Mouse (Mus musculus) CH12.LX (cell line): ENCODE results near the gene Ddah2. TPM values are rescaled to one million over a fixed set of nuclear protein-coding genes. Genes with fewer than 3 reads are reported as not detected.

ENCODE experiments used
- DNase-seq: peaks from one replicate; pipeline ENCODE4 v3.0.0-alpha.2; 2013; ENCODE audit errors: extremely low read depth
- H3K27ac ChIP-seq: 2 replicates; pipeline ENCODE4 v1.5.1; 2012; ENCODE audit warnings: low read depth, mild to moderate bottlenecking, control low read depth, moderate library complexity; ENCODE audit not compliant: insufficient read depth
- H3K27me3 ChIP-seq: replicated peaks from 2 replicates; pipeline ENCODE3; 2012; ENCODE audit warnings: inconsistent platforms
- H3K36me3 ChIP-seq, 2 experiments: replicated peaks in 1 of 2; 2 replicates each; pipeline versions ENCODE3 to v1.6.1; 2012; ENCODE audit warnings: inconsistent platforms in 1 of 2, low read length in 1 of 2, mild to moderate bottlenecking in 1 of 2, mixed read lengths in 1 of 2, moderate library complexity in 1 of 2; ENCODE audit not compliant: control insufficient read depth in 1 of 2, insufficient read depth in 1 of 2
- H3K4me1 ChIP-seq, 2 experiments: 2 replicates each; pipeline ENCODE4 v1.6.1; 2012; ENCODE audit warnings: inconsistent platforms in 1 of 2, moderate library complexity in 1 of 2; ENCODE audit not compliant: insufficient read depth in 2 of 2, control insufficient read depth in 1 of 2
- H3K4me2 ChIP-seq: 2 replicates; pipeline ENCODE4 v1.6.1; 2012; ENCODE audit warnings: low read depth, mild to moderate bottlenecking, control low read depth; ENCODE audit not compliant: poor library complexity, insufficient read depth, severe bottlenecking
- H3K4me3 ChIP-seq, 3 experiments: fragments of 150-350 bp in 1 of 3; sonication (generic) in 1 of 3; replicated peaks in 1 of 3; 2 replicates each; pipeline versions ENCODE3 to v1.5.1; 2011 to 2012; ENCODE audit warnings: low read depth in 2 of 3, low read length in 2 of 3, mild to moderate bottlenecking in 2 of 3, moderate library complexity in 2 of 3, control low read depth in 1 of 3, improper control_type of control experiment in 1 of 3, inconsistent platforms in 1 of 3, mixed read lengths in 1 of 3; ENCODE audit not compliant: poor library complexity in 1 of 3
- H3K79me2 ChIP-seq: replicated peaks from 2 replicates; pipeline ENCODE4 v1.6.1; 2012; ENCODE audit warnings: mild to moderate bottlenecking, moderate library complexity; ENCODE audit not compliant: control insufficient read depth, poor library complexity, insufficient read depth, severe bottlenecking; ENCODE audit errors: extremely low read depth
- H3K9ac ChIP-seq: 2 replicates; pipeline ENCODE4 v1.6.1; 2012; ENCODE audit warnings: low read depth, mild to moderate bottlenecking, control low read depth, moderate library complexity; ENCODE audit not compliant: insufficient read depth
- H3K9me3 ChIP-seq: replicated peaks from 2 replicates; pipeline ENCODE3; 2012; ENCODE audit warnings: low read length, inconsistent platforms, mixed read lengths
- CHD2 ChIP-seq: IDR thresholded peaks from 2 replicates; pipeline ENCODE4 v1.6.1; 2011; ENCODE audit warnings: low read length, improper control_type of control experiment
- ELF1 ChIP-seq: IDR thresholded peaks from 2 replicates; pipeline ENCODE4 v1.6.1; 2014; ENCODE audit warnings: low read depth, mild to moderate bottlenecking, inconsistent platforms, low read length, improper control_type of control experiment
- EP300 ChIP-seq: IDR thresholded peaks from 2 replicates; pipeline ENCODE4 v1.6.1; 2011; ENCODE audit warnings: low read length, improper control_type of control experiment
- GABPA ChIP-seq: IDR thresholded peaks from 2 replicates; pipeline ENCODE4 v1.6.1; 2012; ENCODE audit warnings: low read depth, low read length, improper control_type of control experiment, inconsistent platforms; ENCODE audit not compliant: insufficient replicate concordance
- HCFC1 ChIP-seq: IDR thresholded peaks from 2 replicates; pipeline ENCODE4 v1.6.1; 2012; ENCODE audit warnings: low read depth, mild to moderate bottlenecking, inconsistent platforms, low read length, improper control_type of control experiment
- IRF4 ChIP-seq: IDR thresholded peaks from 2 replicates; pipeline ENCODE4 v1.6.1; 2014; ENCODE audit warnings: low read depth, mild to moderate bottlenecking, inconsistent platforms, low read length, improper control_type of control experiment
- JUN ChIP-seq: IDR thresholded peaks from 2 replicates; pipeline ENCODE4 v1.6.1; 2011; ENCODE audit warnings: low read depth, mild to moderate bottlenecking, low read length, improper control_type of control experiment, moderate library complexity; ENCODE audit not compliant: insufficient read depth
- JUND ChIP-seq: conservative IDR thresholded peaks from 2 replicates; pipeline ENCODE4 v1.6.1; 2011; ENCODE audit warnings: low read depth, low read length, improper control_type of control experiment
- KAT2A ChIP-seq: IDR thresholded peaks from 2 replicates; pipeline ENCODE4 v1.6.1; 2012; ENCODE audit warnings: low read length, improper control_type of control experiment, inconsistent platforms; ENCODE audit not compliant: insufficient replicate concordance
- MAX ChIP-seq: IDR thresholded peaks from 2 replicates; pipeline ENCODE4 v1.6.1; 2011; ENCODE audit warnings: low read length, improper control_type of control experiment
- MAZ ChIP-seq: IDR thresholded peaks from 2 replicates; pipeline ENCODE4 v1.6.1; 2012; ENCODE audit warnings: low read depth, mild to moderate bottlenecking, inconsistent platforms, low read length, improper control_type of control experiment, moderate library complexity
- MEF2A ChIP-seq: IDR thresholded peaks from 2 replicates; pipeline ENCODE4 v1.6.1; 2014; ENCODE audit warnings: low read depth, mild to moderate bottlenecking, inconsistent platforms, low read length, improper control_type of control experiment, borderline replicate concordance
- MYC ChIP-seq: IDR thresholded peaks from 2 replicates; pipeline ENCODE4 v1.6.1; 2011; ENCODE audit warnings: low read depth, mild to moderate bottlenecking, improper control_type of control experiment, low read length
- NELFE ChIP-seq: IDR thresholded peaks from 2 replicates; pipeline ENCODE4 v1.6.1; 2011; ENCODE audit warnings: low read depth, low read length, improper control_type of control experiment
- NRF1 ChIP-seq: IDR thresholded peaks from 2 replicates; pipeline ENCODE4 v1.6.1; 2014; ENCODE audit warnings: low read depth, mild to moderate bottlenecking, inconsistent platforms, low read length, improper control_type of control experiment, moderate library complexity
- PAX5 ChIP-seq: IDR thresholded peaks from 2 replicates; pipeline ENCODE4 v1.6.1; 2012; ENCODE audit warnings: low read length, inconsistent platforms, mixed read lengths
- POLR2A ChIP-seq: IDR thresholded peaks from 2 replicates; pipeline ENCODE4 v1.6.1; 2011; ENCODE audit warnings: low read depth, mild to moderate bottlenecking, improper control_type of control experiment, low read length
- POLR2AphosphoS2 ChIP-seq: IDR thresholded peaks from 2 replicates; pipeline ENCODE4 v1.6.1; 2011; ENCODE audit warnings: low read depth, low read length, improper control_type of control experiment
- RAD21 ChIP-seq: IDR thresholded peaks from 2 replicates; pipeline ENCODE4 v1.6.1; 2011; ENCODE audit warnings: low read depth, mild to moderate bottlenecking, low read length, improper control_type of control experiment, moderate library complexity
- RCOR1 ChIP-seq: conservative IDR thresholded peaks from 2 replicates; pipeline ENCODE4 v1.6.1; 2012; ENCODE audit warnings: low read depth, mild to moderate bottlenecking, inconsistent platforms, low read length, improper control_type of control experiment
- SMC3 ChIP-seq: IDR thresholded peaks from 2 replicates; pipeline ENCODE4 v1.6.1; 2011; ENCODE audit warnings: low read depth, low read length, improper control_type of control experiment
- TBP ChIP-seq: conservative IDR thresholded peaks from 2 replicates; pipeline ENCODE4 v1.6.1; 2011; ENCODE audit warnings: low read depth, low read length, improper control_type of control experiment
- UBTF ChIP-seq: IDR thresholded peaks from 2 replicates; pipeline ENCODE4 v1.6.1; 2012; ENCODE audit warnings: low read depth, mild to moderate bottlenecking, inconsistent platforms, low read length, improper control_type of control experiment, moderate library complexity
- USF2 ChIP-seq: conservative IDR thresholded peaks from 2 replicates; pipeline ENCODE4 v1.6.1; 2011; ENCODE audit warnings: low read depth, low read length, improper control_type of control experiment
- ZKSCAN1 ChIP-seq: IDR thresholded peaks from 2 replicates; pipeline ENCODE4 v1.6.1; 2012; ENCODE audit warnings: low read depth, inconsistent platforms, low read length, improper control_type of control experiment, borderline replicate concordance
- ZMIZ1 ChIP-seq: IDR thresholded peaks from 2 replicates; pipeline ENCODE4 v1.6.1; 2012; ENCODE audit warnings: low read depth, mild to moderate bottlenecking, inconsistent platforms, low read length, improper control_type of control experiment
- ZNF384 ChIP-seq: IDR thresholded peaks from 2 replicates; pipeline ENCODE4 v1.6.1; 2012; ENCODE audit warnings: low read depth, low read length, improper control_type of control experiment, inconsistent platforms
- dilution Hi-C: fragments of 300-500 bp; cut with MboI; formaldehyde crosslinking; loops from 2 replicates; pipeline ENCODE4 v1.14.3; 2020; ENCODE audit warnings: low sequenced_read_pairs; ENCODE audit not compliant: extremely low pct_unique_long_range_greater_than_20kb, extremely low pct_ligation_motif_present
- in situ Hi-C: fragments of 300-500 bp; cut with MboI; formaldehyde crosslinking; loops from 3 replicates; pipeline ENCODE4 v1.14.3; 2019; ENCODE audit warnings: low sequenced_read_pairs, low pct_ligation_motif_present, low pct_unique_long_range_greater_than_20kb, mixed read lengths
- polyA plus RNA-seq: library from polyadenylated mRNA; unstranded; fragments of >175 nt; gene quantifications from 2 replicates; pipeline ENCODE4 v1.2.1, GENCODE M21; 2012; ENCODE audit warnings: low read depth; ENCODE audit not compliant: insufficient read length
- total RNA-seq, 2 experiments: library from RNA; depleted of rRNA; stranded (reverse); fragments of 300-350 nt in 1 of 2; fragments of >200 nt in 1 of 2; gene quantifications; 2 replicates each; pipeline ENCODE4 v1.2.3; 2012 to 2014

Gene Ddah2
- total and polyA plus RNA-seq, 3 experiments: 0.94 to 4.8 (median 3.4) TPM

DNA sequence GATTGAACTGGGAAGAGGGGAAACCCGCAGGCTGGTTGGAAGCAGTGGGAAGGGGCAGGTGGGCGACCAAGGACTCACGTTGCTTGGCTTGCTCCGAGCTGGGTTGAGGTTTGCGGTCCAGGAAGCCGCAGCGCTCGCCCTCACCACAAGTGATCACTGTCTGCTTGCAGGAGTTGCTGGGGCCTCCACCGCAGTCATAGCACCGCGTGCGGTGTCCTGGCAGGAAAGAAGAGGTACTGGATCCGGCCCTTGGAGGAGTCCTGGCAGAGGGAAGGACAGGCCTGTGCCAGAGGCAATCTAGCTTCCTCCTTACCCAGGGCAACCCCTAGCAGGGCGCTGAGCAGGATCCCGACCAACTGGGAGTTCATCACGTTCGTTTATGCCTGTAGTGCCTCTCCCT is 15.3 kb downstream of the Ddah2 start:
- Histone ChIP-seq H3K36me3 (no peaks in the 10 kb centered on the region), H3K9me3 (no peaks in the 10 kb centered on the region), H3K4me1 (peaks cover 4 to 5% of the 10 kb centered on the region in 2 experiments; a peak in 1 of 4 replicates), H3K4me3 (no peak overlapping the region), H3K9ac (no peak overlapping the region), H3K27me3 (no peaks in the 10 kb centered on the region), H3K27ac (no peak overlapping the region), H3K79me2 (no peaks in the 10 kb centered on the region), H3K4me2 (no peak overlapping the region)
- no peak for TF ChIP-seq ZNF384
- no peak for TF ChIP-seq NRF1
- no peak for TF ChIP-seq RCOR1
- TF ChIP-seq MYC: no peak
- no peak for TF ChIP-seq CHD2
- no peak for TF ChIP-seq MAZ
- TF ChIP-seq HCFC1: no peak
- no peak for TF ChIP-seq ZMIZ1
- TF ChIP-seq EP300: no peak
- TF ChIP-seq RAD21: no peak
- TF ChIP-seq JUND: no peak
- TF ChIP-seq TBP: no peak
- TF ChIP-seq USF2: no peak
- TF ChIP-seq IRF4: no peak
- TF ChIP-seq UBTF: no peak
- no peak for TF ChIP-seq PAX5
- DNase-seq: no peak
- in situ Hi-C loops (no loop called here), dilution Hi-C loops (no loop called here)

DNA sequence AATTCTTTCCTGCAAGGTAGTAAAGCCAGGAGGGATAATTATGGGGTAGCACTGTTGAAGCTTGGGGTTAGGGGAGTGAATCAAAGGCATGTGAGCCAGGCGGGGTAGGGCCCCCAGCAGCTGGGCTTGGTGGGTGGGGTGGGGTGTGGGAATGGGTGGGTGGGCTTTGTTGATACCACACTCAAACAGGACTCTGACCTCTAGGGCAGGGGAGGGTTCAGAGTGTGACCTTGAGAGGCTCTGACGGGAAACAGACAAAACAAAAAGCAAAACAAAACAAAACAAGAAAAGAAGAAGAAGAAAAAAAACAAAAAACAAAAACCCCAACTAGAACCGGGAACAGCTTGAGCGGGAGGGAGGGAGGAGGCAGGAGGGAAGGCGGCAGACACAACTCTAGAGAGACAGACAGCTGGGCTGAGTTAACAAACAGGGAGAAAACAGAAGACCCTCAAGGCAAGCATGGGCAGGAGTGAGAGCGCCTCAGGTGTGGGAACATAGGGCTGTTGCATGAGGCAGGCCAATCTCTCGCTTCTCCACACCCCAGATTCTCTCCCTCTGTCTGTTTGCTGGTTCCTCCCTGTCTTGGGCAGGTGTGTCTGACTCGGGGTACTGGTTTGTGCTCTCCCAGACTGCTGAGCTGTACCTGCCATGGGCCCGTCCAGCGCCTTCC is 17.8 kb downstream of the Ddah2 start, which contains the start of gene Ly6g6e:
Gene Ly6g6e, plus strand, starts transcription at position 396 of the 670 bp plus-strand sequence.
- Histone ChIP-seq H3K4me1 (peaks cover 14 to 20% of the 10 kb centered on the region in 2 experiments), H3K79me2 (no peaks in the 10 kb centered on the region), H3K4me3 (no peak within 1 kb of the TSS), H3K27ac (no peak within 1 kb of the TSS), H3K4me2 (no peak within 1 kb of the TSS), H3K9ac (no peak within 1 kb of the TSS), H3K36me3 (no peaks in the 10 kb centered on the region), H3K27me3 (no peaks in the 10 kb centered on the region), H3K9me3 (no peaks in the 10 kb centered on the region)
- TF ChIP-seq USF2: no peak
- TF ChIP-seq NELFE: no peak
- TF ChIP-seq ZMIZ1: no peak
- TF ChIP-seq JUN: no peak
- TF ChIP-seq KAT2A: no peak
- no peak for TF ChIP-seq MYC
- TF ChIP-seq POLR2A: no peak
- no peak for TF ChIP-seq GABPA
- no peak for TF ChIP-seq MAX
- no peak for TF ChIP-seq ELF1
- TF ChIP-seq ZKSCAN1: no peak
- no peak for TF ChIP-seq POLR2AphosphoS2
- TF ChIP-seq PAX5: no peak
- TF ChIP-seq SMC3: no peak
- no peak for TF ChIP-seq MEF2A
- no peak for DNase-seq
- dilution Hi-C loops: no loop called here
- in situ Hi-C loops: no loop called here
